Mouse (Mus musculus): Measurements from ENCODE around the gene Psmd9.
A peak's percentile ranks its signal among the peaks of the same experiment; 100 is the strongest.

Gene Psmd9

DNA sequence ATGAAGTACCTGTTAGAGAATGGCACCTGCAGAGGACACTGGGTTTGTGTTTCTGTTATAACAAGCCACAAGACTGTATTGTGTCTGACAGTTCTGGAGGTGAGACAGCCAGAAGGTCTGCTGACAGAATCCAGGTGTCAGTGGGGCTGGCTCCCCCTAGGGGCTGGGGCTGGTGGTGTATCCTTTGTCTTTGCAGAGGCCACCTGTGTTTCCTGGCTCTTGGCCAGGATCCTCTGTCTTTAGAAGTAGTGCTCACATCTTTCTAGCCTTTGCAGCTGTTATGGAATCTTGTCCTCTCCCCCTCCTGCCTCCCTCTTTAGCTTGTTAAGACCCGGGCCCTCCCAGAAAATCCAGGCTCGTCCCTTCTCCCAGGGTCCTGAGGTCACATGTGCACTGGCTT lies 66.5 kb downstream of the Psmd9 start:
- DNase-seq (ENCODE audit: extremely low read depth, insufficient read length, low spot score): no peak

GRCm38 (mm10) chr5:123236426-123236825 lies 67.2 kb downstream of the Psmd9 start:
- no peak for DNase-seq (ENCODE audit: extremely low read depth, insufficient read length, low spot score)

- no peak for DNase-seq (ENCODE audit: extremely low read depth, insufficient read length, low spot score)
Measured at GRCm38 (mm10) chr5:123239501-123239900, 70.3 kb downstream of the Psmd9 start.

- DNase-seq (ENCODE audit: extremely low read depth, insufficient read length, low spot score): no peak
Measured at GRCm38 (mm10) chr5:123245518-123245917, 76.3 kb downstream of the Psmd9 start.

DNA sequence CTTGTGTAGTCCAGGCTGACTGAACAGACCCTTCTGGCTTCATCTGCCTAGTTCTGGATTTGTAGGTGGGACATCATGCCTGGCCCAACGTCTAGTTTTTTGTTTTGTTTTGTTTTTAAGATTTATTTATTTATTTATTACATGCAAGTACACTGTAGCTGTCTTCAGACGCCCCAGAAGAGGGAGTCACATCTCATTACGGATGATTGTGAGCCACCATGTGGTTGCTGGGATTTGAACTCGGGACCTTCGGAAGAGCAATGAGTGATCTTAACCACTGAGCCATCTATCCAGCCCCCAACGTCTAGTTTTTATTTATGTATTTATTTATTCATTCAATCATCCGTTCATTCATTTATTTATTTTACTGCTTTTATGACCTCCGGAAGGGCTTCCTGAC lies 82.2 kb downstream of the Psmd9 start:
- DNase-seq (ENCODE audit: extremely low read depth, insufficient read length, low spot score): no peak

GRCm38 (mm10) chr5:123251834-123252233 lies 82.6 kb downstream of the Psmd9 start, which contains the start of gene Wdr66:
Wdr66 (plus strand) TSS chr5:123252102.
- no peak for DNase-seq (ENCODE audit: extremely low read depth, insufficient read length, low spot score)

DNA sequence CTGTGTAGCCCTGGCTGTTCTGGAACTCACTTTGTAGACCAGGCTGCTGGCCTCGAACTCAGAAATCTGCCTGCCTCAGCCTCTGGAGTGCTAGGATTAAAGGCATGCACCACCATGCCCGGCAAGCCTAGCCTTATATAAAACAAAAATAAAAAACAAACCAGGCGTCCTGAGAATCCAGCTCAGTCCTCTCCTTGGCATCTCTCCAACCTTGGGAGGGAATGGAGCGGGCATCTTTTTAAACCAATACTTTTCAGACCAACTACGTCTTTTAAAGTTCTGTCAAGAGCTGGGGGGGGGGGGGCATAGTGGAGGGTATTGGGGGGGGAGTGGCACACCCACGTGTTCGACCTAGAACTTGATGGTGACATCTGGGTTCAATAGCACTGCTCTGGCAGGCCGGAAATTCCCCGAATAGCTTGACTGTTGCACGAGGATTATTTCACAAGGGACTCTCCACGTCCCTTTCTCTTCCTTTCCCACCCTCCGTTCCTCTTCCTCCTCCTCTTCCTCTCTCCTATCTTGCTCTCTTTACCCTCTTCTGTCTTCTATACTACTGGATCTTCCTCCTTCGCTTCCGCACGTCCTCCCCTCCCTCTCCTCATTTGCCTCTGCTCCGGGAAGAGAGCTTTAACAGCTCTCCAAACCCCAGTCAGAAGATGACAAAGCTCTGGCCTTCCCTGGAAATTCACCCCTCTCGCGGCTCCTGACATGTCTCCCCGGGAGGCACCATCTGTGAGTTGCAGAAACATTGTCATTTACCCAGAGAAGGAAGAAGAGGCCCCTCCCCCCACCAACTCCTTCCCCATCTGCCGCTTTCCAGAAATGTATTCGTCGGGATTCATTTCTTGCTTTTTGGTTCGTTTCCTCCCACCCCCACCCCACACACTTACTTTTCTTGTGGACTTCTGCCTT lies 87.9 kb downstream of the Psmd9 start:
- DNase-seq (ENCODE audit: extremely low read depth, insufficient read length, low spot score): no peak

- no peak for DNase-seq (ENCODE audit: extremely low read depth, insufficient read length, low spot score)
Measured at GRCm38 (mm10) chr5:123258990-123259389, 89.8 kb downstream of the Psmd9 start.

- no peak for DNase-seq (ENCODE audit: extremely low read depth, insufficient read length, low spot score)
Measured at GRCm38 (mm10) chr5:123260698-123261097, 91.5 kb downstream of the Psmd9 start.

DNA sequence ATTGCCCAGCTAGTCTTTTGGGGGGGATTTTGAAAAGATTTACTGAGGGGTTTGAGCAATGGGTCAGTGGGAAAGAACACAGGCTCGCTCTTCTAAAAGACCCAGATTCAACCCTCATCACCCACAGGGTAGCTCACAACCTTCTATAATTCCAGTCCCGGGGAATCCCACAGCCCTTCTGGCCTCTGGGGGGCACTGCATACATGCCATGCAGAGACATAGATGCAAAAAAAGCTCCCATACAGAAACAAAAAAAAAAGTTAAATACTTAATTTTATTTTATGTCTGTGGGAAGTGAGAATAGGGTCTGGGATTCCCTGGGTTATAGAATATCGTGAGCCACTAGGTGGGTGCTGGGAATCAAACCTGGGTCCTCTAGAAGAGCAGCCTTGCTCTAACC lies 97.7 kb downstream of the Psmd9 start:
- DNase-seq (ENCODE audit: extremely low read depth, insufficient read length, low spot score): no peak

DNA sequence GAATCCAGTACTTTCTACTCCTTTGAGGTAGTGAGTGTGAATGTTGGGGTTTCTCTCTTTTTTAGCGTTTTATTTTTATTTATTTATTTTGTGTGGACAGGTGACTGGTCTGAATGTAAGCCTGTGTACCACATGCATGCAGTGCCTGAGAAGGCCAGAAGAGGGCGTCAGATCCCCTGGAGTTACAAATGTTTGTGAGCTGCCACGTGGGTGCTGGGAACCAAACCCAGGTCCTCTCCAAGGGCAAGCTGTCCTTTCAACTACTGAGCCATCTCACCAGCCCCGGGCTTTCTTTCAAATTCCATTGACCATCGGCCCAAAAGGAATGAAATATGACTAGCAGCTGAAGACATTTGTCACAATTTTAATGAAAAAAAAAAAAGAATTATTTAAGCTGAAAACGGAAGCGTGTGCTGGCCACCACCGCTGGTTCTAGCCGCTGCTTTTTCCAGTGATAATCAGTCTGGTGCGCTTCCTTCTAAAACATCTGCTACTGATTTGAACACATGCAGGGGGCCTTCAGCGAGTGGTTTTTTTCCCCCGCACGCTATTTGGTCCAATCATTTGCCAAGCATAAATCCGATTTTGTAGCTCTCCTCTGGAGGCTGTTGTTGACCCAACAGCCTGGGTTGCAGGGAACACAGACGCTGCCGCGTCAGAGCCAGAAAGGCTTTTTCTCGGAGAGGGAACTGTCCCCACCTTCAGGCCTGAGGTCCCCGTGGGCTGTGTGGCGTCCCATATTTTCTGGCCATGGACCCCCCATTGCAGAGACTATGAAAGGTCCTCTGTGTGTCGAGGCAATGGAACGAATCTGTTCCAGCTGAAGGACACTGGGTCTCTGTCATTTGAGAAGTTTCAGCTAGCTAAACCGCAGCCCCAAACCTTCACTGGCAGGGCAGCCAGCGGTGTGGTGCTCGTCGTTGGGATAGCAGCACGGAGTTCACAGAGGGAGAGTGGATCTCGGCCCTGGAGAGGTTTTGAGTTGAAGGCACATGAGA lies 99.6 kb downstream of the Psmd9 start:
- DNase-seq (ENCODE audit: extremely low read depth, insufficient read length, low spot score): no peak

DNA sequence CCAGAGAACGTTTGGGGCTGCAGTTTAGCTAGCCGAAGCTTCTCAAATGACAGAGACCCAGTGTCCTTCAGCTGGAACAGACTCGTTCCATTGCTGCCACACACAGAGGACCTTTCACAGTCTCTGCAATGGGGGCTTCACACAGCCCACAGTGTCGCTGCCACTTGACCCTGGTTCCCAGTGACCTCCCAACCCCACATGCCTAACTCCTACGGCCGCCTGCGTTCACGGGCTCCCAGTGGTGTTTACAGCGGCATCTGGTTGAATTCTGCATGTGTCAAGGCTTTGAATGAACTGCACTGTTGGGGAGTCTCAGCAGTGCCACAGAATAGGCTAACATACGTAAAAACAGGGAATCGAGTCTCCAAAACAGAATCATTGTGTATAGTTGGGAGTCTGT lies 101.7 kb downstream of the Psmd9 start:
- no peak for DNase-seq (ENCODE audit: extremely low read depth, insufficient read length, low spot score)

DNA sequence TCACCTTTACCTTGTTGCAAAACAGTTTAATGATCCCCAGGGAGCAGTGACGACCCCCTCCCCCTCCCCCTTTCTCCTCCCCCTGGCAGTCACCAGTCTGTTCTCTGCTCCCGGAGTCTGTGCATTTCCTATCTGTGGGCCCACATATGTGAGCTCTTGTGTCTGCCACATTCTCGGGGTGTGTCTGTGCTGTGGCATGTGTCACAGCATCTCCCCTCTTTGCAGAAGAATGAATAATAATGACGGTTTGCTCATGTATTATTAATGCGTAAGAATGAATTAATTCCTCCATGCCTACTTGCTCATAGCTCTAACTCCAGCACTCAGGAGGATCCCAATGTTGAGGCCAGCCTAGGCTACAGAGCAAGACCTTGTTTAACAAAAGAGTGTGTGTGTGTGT lies 103.7 kb downstream of the Psmd9 start:
- DNase-seq (ENCODE audit: extremely low read depth, insufficient read length, low spot score): no peak

- DNase-seq (ENCODE audit: extremely low read depth, insufficient read length, low spot score): no peak
Measured at GRCm38 (mm10) chr5:123276636-123277341, 107.6 kb downstream of the Psmd9 start.

DNA sequence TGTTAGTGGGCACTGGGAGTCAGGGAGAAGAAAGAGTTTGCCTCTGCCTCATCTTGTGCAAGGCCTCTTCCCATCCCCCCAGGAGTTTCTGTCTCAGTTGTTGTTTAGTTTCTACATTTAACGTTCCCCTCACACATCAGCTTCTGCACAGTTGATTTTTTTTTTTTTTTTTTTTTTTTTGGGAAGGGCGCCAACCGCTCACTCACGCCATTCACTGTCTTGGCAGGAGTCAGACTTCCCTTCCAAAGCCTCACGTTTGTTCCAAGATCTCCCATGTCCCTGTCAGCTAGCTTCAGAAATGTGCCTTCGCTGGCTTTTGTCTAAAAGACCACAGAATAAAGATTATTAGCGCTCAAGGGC lies 108.1 kb downstream of the Psmd9 start:
- DNase-seq (ENCODE audit: extremely low read depth, insufficient read length, low spot score): peak; percentile 27

GRCm38 (mm10) chr5:123277704-123278103 lies 108.5 kb downstream of the Psmd9 start:
- no peak for DNase-seq (ENCODE audit: extremely low read depth, insufficient read length, low spot score)

GRCm38 (mm10) chr5:123279248-123279647 lies 110.0 kb downstream of the Psmd9 start:
- no peak for DNase-seq (ENCODE audit: extremely low read depth, insufficient read length, low spot score)

DNA sequence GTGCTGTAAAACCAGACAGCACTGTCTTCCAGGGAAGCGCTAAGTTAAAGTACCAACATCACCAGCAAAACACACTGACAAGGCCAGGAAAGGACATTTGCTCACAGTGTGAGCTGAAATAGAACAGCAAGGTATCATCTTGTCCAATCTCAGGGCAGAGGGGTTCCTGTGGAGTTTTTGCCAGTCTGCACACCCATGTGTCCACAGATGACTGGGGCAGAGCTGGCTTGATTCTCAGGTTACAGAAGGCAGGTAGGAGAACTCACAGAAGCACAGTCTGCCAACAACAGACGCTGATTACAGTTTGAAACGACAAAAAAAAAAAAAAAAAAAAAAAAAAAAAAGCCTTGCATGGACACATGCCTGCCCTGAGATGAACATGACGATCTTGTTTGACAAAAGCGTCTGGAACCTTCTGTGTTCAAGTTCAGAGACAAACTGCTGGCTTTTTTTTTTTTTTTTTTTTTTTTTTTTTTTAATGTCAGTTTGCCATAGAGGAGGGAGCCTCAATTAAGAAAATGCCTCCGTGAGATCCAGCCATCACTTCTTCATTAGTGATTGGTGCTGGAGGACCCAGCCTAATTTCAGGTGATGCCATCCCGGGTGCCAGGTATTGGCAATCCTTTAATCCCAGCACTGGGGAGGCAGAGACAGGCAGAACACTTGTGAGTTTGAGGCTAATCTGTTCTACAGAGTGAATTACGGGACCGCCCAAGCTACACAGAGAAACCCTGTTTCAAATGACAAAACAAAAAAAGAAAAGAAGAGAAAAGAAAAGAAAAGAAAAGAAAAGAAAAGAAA lies 112.3 kb downstream of the Psmd9 start:
- no peak for DNase-seq (ENCODE audit: extremely low read depth, insufficient read length, low spot score)

DNA sequence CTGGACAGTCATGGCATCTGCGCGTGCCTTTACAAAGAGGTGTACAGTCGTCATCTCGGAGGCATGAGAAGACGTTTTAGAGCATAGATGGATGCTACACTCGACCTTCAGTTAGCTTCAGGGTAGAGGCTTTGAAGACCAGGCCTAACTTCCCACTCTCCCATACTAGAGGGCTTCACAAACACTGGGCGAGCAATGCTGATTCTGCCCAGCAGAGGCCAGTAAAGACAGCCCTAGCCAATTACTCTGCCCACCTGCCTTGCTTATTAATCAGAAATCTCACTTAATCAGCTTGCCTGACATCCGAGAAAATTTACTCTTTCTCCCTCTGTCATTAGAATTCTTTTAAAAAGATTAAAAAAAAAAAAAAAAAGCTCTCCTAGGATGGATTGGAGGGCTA lies 116.0 kb downstream of the Psmd9 start:
- no peak for DNase-seq (ENCODE audit: extremely low read depth, insufficient read length, low spot score)

DNA sequence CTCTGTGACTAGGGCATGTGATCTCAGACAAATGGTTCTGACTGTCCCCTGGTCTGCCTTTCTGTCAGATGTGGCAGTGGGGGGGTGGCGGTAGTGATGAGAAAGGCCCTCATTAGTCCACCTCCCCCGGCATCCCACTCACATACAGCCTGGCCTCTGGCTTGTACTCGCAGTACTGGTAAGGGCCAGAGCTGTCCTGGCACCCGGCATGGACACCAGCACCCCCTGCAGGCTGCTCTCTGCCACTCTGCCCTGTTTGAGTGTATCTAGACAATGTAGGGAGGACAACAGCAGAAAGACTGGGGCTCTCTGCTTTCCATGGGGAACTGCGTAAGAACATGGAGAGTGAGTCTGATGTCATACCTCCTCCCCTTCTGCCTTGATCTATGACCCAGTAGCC lies 118.9 kb downstream of the Psmd9 start:
- DNase-seq (ENCODE audit: extremely low read depth, insufficient read length, low spot score): peak; percentile 24

Data from 3134 (cell line).